Mouse (Mus musculus) forebrain, embryonic 10.5 days (tissue): ENCODE measurements around the gene Umodl1. TPM values are rescaled to one million over a fixed set of nuclear protein-coding genes. Genes with fewer than 3 reads are reported as not detected.

Experiments
- DNase-seq: peaks from one replicate; pipeline ENCODE4 v3.0.0-alpha.2; 2017; ENCODE audit warnings: low spot score; ENCODE audit errors: extremely low spot score
- H3K27ac ChIP-seq: fragments of 300-500 bp; sonication (generic); 2 replicates; pipeline ENCODE4 v1.5.1; 2016; ENCODE audit warnings: mild to moderate bottlenecking
- H3K27me3 ChIP-seq: fragments of 300-500 bp; sonication (generic); 2 replicates; pipeline ENCODE4 v1.6.1; 2016; ENCODE audit warnings: mild to moderate bottlenecking; ENCODE audit not compliant: poor library complexity, severe bottlenecking
- H3K36me3 ChIP-seq: fragments of 300-500 bp; sonication (generic); replicated peaks from 2 replicates; pipeline ENCODE4 v1.6.1; 2016; ENCODE audit warnings: mild to moderate bottlenecking, moderate library complexity
- H3K4me1 ChIP-seq: fragments of 300-500 bp; sonication (generic); 2 replicates; pipeline ENCODE4 v1.6.1; 2016
- H3K4me3 ChIP-seq: fragments of 300-500 bp; sonication (generic); 2 replicates; pipeline ENCODE4 v1.5.1; 2016; ENCODE audit warnings: mild to moderate bottlenecking, moderate library complexity
- H3K9me3 ChIP-seq: fragments of 300-500 bp; sonication (generic); 2 replicates; pipeline ENCODE4 v1.6.1; 2016; ENCODE audit warnings: mild to moderate bottlenecking, moderate library complexity
- WGBS: fragments of 180-500 bp; shearing (Covaris S2); methylation state at CpG from one replicate; pipeline ENCODE4 v1.1.7; 2016; 5-methylcytosine and 5-hydroxymethylcytosine counted together
- polyA plus RNA-seq: library from polyadenylated mRNA; unstranded; fragments of >200 nt; fragmentation: Nextera tagmentation; extraction: Ambion mirVana; gene quantifications from 2 replicates; pipeline ENCODE4 v1.2.1, GENCODE M21; 2016

Umodl1 gene
- 0.12 TPM in 1 of 2 replicates, not detected in the other for polyA plus RNA-seq

DNA sequence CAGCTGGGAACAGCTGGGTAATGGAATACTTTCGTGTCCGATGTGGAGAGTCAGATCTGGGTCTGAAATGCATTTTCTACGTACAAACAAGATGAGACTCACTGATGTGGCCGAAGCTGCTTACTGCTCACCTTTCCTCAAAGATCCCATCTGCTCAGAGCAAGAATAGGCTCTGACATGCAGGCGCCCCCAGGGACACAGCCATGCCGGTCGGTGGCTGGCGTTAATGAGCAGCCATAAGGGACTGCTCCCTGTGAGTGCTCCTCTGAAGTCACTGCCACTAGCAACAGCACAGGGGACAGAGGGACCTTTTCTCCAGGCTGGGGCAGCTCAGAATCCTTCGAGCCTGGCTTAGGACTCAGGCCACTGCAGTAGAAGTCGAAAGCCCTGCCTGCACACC lies at the start of gene Umodl1:
TSS of gene Umodl1 (plus strand) at position 301 of the 400 bp plus-strand sequence.
- Histone ChIP-seq H3K4me1 (peaks cover 8% of the 10 kb centered on the region; the same call in 1 of the 2 replicates), H3K27ac (peak within 1 kb of the TSS; percentile 35; the same call in 1 of the 2 replicates), H3K27me3 (no peaks in the 10 kb centered on the region), H3K4me3 (no peak within 1 kb of the TSS), H3K9me3 (no peaks in the 10 kb centered on the region), H3K36me3 (no peaks in the 10 kb centered on the region)
- WGBS: 74% methylated on average over 10 of the region's 10 CpGs
- DNase-seq: no peak

DNA sequence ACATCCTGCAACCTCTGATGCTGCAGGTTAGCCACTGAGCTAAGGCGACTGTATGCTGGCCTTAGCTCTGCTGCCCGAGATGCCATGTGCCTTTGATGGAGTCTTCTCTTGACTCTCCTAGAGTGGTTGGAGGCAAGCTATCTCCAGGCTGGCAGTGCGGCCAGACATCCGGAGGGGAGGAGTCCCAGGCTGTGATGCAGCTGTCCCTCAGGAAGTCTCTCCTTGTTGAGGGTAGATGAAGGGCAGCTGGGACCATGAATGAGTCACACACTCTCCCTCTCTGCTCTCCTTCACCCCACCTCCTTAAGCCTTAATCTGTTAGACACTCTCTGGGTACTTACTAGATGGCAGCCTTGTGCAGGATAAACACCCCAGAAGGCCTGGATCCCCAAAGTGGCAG lies 46.9 kb upstream of the Umodl1 start:
- Histone ChIP-seq H3K27me3 (peaks cover 20% of the 10 kb centered on the region), H3K27ac (no peak overlapping the region), H3K9me3 (no peaks in the 10 kb centered on the region), H3K4me1 (peaks cover 4% of the 10 kb centered on the region; the same call in 1 of the 2 replicates), H3K36me3 (no peaks in the 10 kb centered on the region), H3K4me3 (no peak overlapping the region)
- 72% methylated on average over 4 of the region's 4 CpGs for WGBS
- DNase-seq: no peak

DNA sequence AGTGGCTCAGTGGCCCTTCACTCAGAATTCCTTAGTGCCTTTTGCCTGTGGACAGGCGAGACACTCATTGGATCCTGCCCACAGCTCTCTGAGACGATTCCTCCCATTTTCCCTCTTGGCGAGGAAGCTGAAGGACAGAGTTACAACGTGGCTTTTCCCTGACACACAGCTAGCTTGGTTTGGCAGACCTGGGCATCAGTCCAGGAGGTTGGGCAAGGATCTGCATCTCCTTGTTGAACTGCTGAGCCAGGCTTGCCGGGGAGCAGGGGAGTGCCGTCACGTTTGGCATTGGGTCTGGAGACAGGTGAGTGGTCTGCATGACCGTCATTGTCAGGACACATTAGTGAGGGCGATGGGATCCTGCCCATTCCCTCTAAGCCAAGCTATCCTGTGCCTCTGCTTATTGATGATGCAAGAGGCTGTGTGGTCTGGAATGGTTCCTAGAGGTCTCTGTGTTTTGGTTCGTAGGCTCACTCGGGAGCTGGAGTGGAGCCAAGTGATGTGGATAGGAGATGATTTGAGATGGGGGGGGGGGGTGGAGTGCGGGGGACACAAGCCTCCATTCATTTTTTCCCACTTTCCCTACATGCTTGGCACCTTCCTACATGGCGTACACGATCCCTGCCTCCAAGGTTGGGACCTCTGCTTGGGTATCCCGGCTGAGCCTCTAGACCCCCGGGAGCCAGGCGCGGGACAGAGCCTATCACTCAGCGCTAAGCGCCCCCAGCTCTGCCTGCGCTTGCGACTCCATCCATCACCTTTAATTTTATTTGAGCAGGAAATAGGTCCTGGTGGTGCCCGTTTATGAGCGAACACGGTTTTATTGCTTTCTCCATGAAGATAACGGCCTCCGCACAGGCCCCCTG lies 43.3 kb upstream of the Umodl1 start:
- DNase-seq: no peak
- no peaks in the 10 kb centered on the region for H3K9me3 ChIP-seq
- no peak overlapping the region for H3K27ac ChIP-seq
- no peaks in the 10 kb centered on the region for H3K36me3 ChIP-seq
- no peaks in the 10 kb centered on the region for H3K27me3 ChIP-seq
- H3K4me3 ChIP-seq: no peak overlapping the region
- 93% methylated on average over 27 of the region's 27 CpGs for WGBS
- H3K4me1 ChIP-seq: peaks cover 4% of the 10 kb centered on the region; the same call in 1 of the 2 replicates

GRCm38 (mm10) chr17:30911732-30912088 lies 42.7 kb upstream of the Umodl1 start:
- WGBS: 67% methylated on average over 8 of the region's 8 CpGs
- no peak for DNase-seq
- H3K9me3 ChIP-seq: no peaks in the 10 kb centered on the region
- H3K36me3 ChIP-seq: no peaks in the 10 kb centered on the region
- H3K4me3 ChIP-seq: no peak overlapping the region
- H3K27me3 ChIP-seq: no peaks in the 10 kb centered on the region
- H3K4me1 ChIP-seq: peaks cover 4% of the 10 kb centered on the region; the same call in 1 of the 2 replicates
- H3K27ac ChIP-seq: peak overlapping the region; percentile 48; the same call in 1 of the 2 replicates

DNA sequence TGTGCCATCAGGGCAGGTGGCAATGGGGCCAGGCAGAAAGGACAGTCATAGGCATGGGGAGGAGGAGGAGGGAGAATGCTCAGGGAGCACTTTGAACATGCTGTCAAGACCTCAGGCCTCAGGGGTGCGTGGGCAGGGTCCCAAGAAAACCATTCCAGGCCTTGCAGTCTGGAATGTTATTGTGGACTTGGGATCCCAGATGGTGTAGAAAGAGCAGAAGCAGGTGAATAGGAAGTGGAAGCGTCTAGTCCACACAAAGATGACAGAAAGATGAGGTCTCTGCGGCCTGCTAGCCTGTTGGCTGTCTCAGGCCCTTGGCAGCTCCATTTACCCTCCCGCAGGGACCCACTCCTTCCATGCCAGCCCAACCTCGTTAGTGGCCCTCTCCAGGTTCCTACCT lies 41.9 kb upstream of the Umodl1 start:
- no peaks in the 10 kb centered on the region for H3K36me3 ChIP-seq
- peaks cover 4% of the 10 kb centered on the region; the same call in 1 of the 2 replicates for H3K4me1 ChIP-seq
- H3K27ac ChIP-seq: no peak overlapping the region
- no peak for DNase-seq
- H3K27me3 ChIP-seq: no peaks in the 10 kb centered on the region
- 78% methylated on average over 5 of the region's 5 CpGs for WGBS
- no peak overlapping the region for H3K4me3 ChIP-seq
- no peaks in the 10 kb centered on the region for H3K9me3 ChIP-seq

GRCm38 (mm10) chr17:30914264-30914663 lies 40.2 kb upstream of the Umodl1 start:
- no peaks in the 10 kb centered on the region for H3K27me3 ChIP-seq
- peaks cover 4% of the 10 kb centered on the region; the same call in 1 of the 2 replicates for H3K4me1 ChIP-seq
- no peaks in the 10 kb centered on the region for H3K9me3 ChIP-seq
- DNase-seq: no peak
- no peaks in the 10 kb centered on the region for H3K36me3 ChIP-seq
- no peak overlapping the region for H3K27ac ChIP-seq
- no peak overlapping the region for H3K4me3 ChIP-seq

GRCm38 (mm10) chr17:30923566-30923965 lies 30.9 kb upstream of the Umodl1 start:
- Histone ChIP-seq H3K27me3 (no peaks in the 10 kb centered on the region), H3K4me1 (no peaks in the 10 kb centered on the region), H3K4me3 (no peak overlapping the region), H3K27ac (no peak overlapping the region), H3K9me3 (no peaks in the 10 kb centered on the region), H3K36me3 (no peaks in the 10 kb centered on the region)
- 82% methylated on average over 4 of the region's 4 CpGs for WGBS
- no peak for DNase-seq

- Histone ChIP-seq H3K4me3 (no peak overlapping the region), H3K36me3 (no peaks in the 10 kb centered on the region), H3K9me3 (no peaks in the 10 kb centered on the region), H3K27ac (no peak overlapping the region), H3K4me1 (peaks cover 16% of the 10 kb centered on the region), H3K27me3 (no peaks in the 10 kb centered on the region)
- DNase-seq: no peak
- 86% methylated on average over 7 of the region's 7 CpGs for WGBS
Measured at GRCm38 (mm10) chr17:30930827-30931226, 23.6 kb upstream of the Umodl1 start.

- Histone ChIP-seq H3K9me3 (no peaks in the 10 kb centered on the region), H3K4me1 (peaks cover 16% of the 10 kb centered on the region), H3K27me3 (no peaks in the 10 kb centered on the region), H3K36me3 (no peaks in the 10 kb centered on the region), H3K4me3 (no peak overlapping the region), H3K27ac (no peak overlapping the region)
- DNase-seq: no peak
- WGBS: 89% methylated on average over 5 of the region's 5 CpGs
Measured at GRCm38 (mm10) chr17:30932836-30933235, 21.6 kb upstream of the Umodl1 start.

- Histone ChIP-seq H3K36me3 (no peaks in the 10 kb centered on the region), H3K4me1 (peaks cover 16% of the 10 kb centered on the region), H3K9me3 (no peaks in the 10 kb centered on the region), H3K4me3 (no peak overlapping the region), H3K27ac (no peak overlapping the region), H3K27me3 (no peaks in the 10 kb centered on the region)
- 53% methylated on average over 5 of the region's 5 CpGs for WGBS
- DNase-seq: no peak
Measured at GRCm38 (mm10) chr17:30935301-30935700, 19.1 kb upstream of the Umodl1 start.

- peak; percentile 25 for DNase-seq
- Histone ChIP-seq H3K4me3 (no peak overlapping the region), H3K9me3 (no peaks in the 10 kb centered on the region), H3K36me3 (no peaks in the 10 kb centered on the region), H3K4me1 (peaks cover 8% of the 10 kb centered on the region), H3K27ac (no peak overlapping the region), H3K27me3 (no peaks in the 10 kb centered on the region)
- 61% methylated on average over 9 of the region's 9 CpGs for WGBS
Measured at GRCm38 (mm10) chr17:30938554-30938953, 15.9 kb upstream of the Umodl1 start.

GRCm38 (mm10) chr17:30948382-30948781 lies 6.1 kb upstream of the Umodl1 start:
- H3K9me3 ChIP-seq: no peaks in the 10 kb centered on the region
- no peak overlapping the region for H3K27ac ChIP-seq
- no peak for DNase-seq
- H3K4me3 ChIP-seq: no peak overlapping the region
- WGBS: 76% methylated on average over 1 of the region's 1 CpGs
- H3K4me1 ChIP-seq: no peaks in the 10 kb centered on the region
- H3K27me3 ChIP-seq: no peaks in the 10 kb centered on the region
- no peaks in the 10 kb centered on the region for H3K36me3 ChIP-seq

DNA sequence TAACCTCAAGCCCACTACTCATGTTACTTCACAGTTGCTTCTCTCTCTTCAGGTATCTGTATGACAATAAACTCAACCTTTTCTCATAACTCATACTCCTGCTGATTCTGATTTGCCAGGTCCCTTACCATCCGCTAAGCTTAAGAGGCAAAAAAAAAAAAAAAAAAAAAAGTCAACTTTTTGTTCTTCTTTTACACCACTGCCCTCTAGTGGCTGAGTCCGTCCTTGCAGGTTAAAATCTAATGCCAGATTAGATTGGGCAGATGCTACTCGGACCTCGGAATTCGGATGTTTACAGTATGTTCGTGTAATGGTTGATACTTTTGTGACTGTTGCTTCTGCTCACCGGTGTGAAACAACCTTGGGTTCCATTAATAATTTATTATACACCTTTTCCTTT lies 3.7 kb upstream of the Umodl1 start:
- H3K27ac ChIP-seq: no peak overlapping the region
- H3K4me1 ChIP-seq: peaks cover 8% of the 10 kb centered on the region; the same call in 1 of the 2 replicates
- H3K36me3 ChIP-seq: no peaks in the 10 kb centered on the region
- WGBS: 9% methylated on average over 7 of the region's 7 CpGs
- H3K9me3 ChIP-seq: no peaks in the 10 kb centered on the region
- peak; percentile 61 for DNase-seq
- H3K27me3 ChIP-seq: no peaks in the 10 kb centered on the region
- no peak overlapping the region for H3K4me3 ChIP-seq
